Mouse (Mus musculus): ENCODE results near the gene Apba3.

DNA sequence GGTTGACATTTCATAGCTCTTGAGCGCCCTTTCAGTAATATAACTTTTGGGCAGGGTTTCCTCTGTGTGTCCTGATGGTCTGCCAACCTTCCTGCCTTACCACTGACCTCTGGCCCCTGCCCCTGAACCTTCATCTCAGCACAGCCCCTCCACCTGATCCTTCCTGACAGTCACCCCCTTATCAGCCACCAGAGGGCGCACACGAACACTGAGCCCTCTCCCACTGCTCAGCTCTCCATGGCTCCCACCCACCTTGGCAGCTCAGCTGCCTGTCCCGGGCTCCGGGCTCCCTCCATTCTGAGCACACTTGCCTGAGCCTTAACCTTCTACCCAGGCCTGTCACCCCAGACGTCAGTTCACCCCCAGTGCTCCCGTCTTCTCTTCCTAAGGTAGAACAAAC is 22.5 kb downstream of the Apba3 start:
- no peak for TF ChIP-seq POLR2A (IDR thresholded peaks at IDR 0.05; ENCODE audit: borderline replicate concordance, extremely low read depth, insufficient read depth, insufficient read length, poor library complexity, severe bottlenecking)
- TF ChIP-seq CTCF (IDR thresholded peaks at IDR 0.05; ENCODE audit: borderline replicate concordance, extremely low read depth, insufficient read depth, insufficient read length) = peak; percentile 95
